Mouse (Mus musculus): ENCODE data around the gene Ube2e3.

Gene Ube2e3

GRCm38 (mm10) chr2:78882743-78883433 is 15.0 kb downstream of the Ube2e3 start:
- peak; percentile 23 for DNase-seq (ENCODE audit: low spot score)

GRCm38 (mm10) chr2:78886446-78886845 is 18.5 kb downstream of the Ube2e3 start:
- no peak for DNase-seq (ENCODE audit: low spot score)

GRCm38 (mm10) chr2:78888190-78888589 is 20.3 kb downstream of the Ube2e3 start:
- no peak for DNase-seq (ENCODE audit: low spot score)

- no peak for DNase-seq (ENCODE audit: low spot score)
Observed at GRCm38 (mm10) chr2:78895216-78895615, 27.3 kb downstream of the Ube2e3 start.

GRCm38 (mm10) chr2:78905916-78906315 is 38.0 kb downstream of the Ube2e3 start:
- no peak for DNase-seq (ENCODE audit: low spot score)

- no peak for DNase-seq (ENCODE audit: low spot score)
Observed at GRCm38 (mm10) chr2:78911516-78911915, 43.6 kb downstream of the Ube2e3 start.

GRCm38 (mm10) chr2:78914861-78915260 is 46.9 kb downstream of the Ube2e3 start:
- DNase-seq (ENCODE audit: low spot score): no peak

GRCm38 (mm10) chr2:78922980-78923674 is 55.2 kb downstream of the Ube2e3 start:
- no peak for DNase-seq (ENCODE audit: low spot score)

- no peak for DNase-seq (ENCODE audit: low spot score)
Observed at GRCm38 (mm10) chr2:78925807-78926206, 57.9 kb downstream of the Ube2e3 start.

- no peak for DNase-seq (ENCODE audit: low spot score)
Observed at GRCm38 (mm10) chr2:78927625-78928024, 59.7 kb downstream of the Ube2e3 start.

GRCm38 (mm10) chr2:78928080-78928479 is 60.2 kb downstream of the Ube2e3 start:
- DNase-seq (ENCODE audit: low spot score): no peak

- no peak for DNase-seq (ENCODE audit: low spot score)
Observed at GRCm38 (mm10) chr2:78931358-78931757, 63.4 kb downstream of the Ube2e3 start.

GRCm38 (mm10) chr2:78959451-78959850 is 91.5 kb downstream of the Ube2e3 start:
- no peak for DNase-seq (ENCODE audit: low spot score)

- no peak for DNase-seq (ENCODE audit: low spot score)
Observed at GRCm38 (mm10) chr2:78960288-78960687, 92.4 kb downstream of the Ube2e3 start.

- no peak for DNase-seq (ENCODE audit: low spot score)
Observed at GRCm38 (mm10) chr2:78961023-78961422, 93.1 kb downstream of the Ube2e3 start.

- no peak for DNase-seq (ENCODE audit: low spot score)
Observed at GRCm38 (mm10) chr2:78961580-78961979, 93.7 kb downstream of the Ube2e3 start.

GRCm38 (mm10) chr2:78964995-78965394 is 97.1 kb downstream of the Ube2e3 start:
- no peak for DNase-seq (ENCODE audit: low spot score)

GRCm38 (mm10) chr2:78965396-78965795 is 97.5 kb downstream of the Ube2e3 start:
- DNase-seq (ENCODE audit: low spot score): no peak

- DNase-seq (ENCODE audit: low spot score): no peak
Observed at GRCm38 (mm10) chr2:78970088-78970487, 102.2 kb downstream of the Ube2e3 start.

Measured in spleen, adult 12 weeks (tissue).